Mouse (Mus musculus): ENCODE data around the gene 1700011L22Rik. TPM values are rescaled to one million over a fixed set of nuclear protein-coding genes. Genes with fewer than 3 reads are reported as not detected.

Gene 1700011L22Rik
- polyA plus RNA-seq, 1 experiment from 2014 or later, result not detected

Other genes with a start within 250 kb of the 1700011L22Rik start
- gene Zfp827, start 220.1 kb downstream of the 1700011L22Rik start, polyA plus RNA-seq (2015; fragmentation: Nextera tagmentation; extraction: Ambion mirVana), result 6.9 and 7.3 TPM in 2 replicates
- gene Mmaa, start 46.4 kb upstream of the 1700011L22Rik start, polyA plus RNA-seq (2015; fragmentation: Nextera tagmentation; extraction: Ambion mirVana), result 14.0 and 15.2 TPM in 2 replicates
- gene Smad1, start 150.9 kb upstream of the 1700011L22Rik start, polyA plus RNA-seq (2015; fragmentation: Nextera tagmentation; extraction: Ambion mirVana), result 38.3 and 42.8 TPM in 2 replicates